Mouse (Mus musculus) MEL (cell line): Measurements from ENCODE around the gene Adamts9. TPM values are rescaled to one million over a fixed set of nuclear protein-coding genes. Genes with fewer than 3 reads are reported as not detected.

ENCODE experiments used
- DNase-seq: peaks from one replicate; pipeline ENCODE4 v3.0.0; 2011; ENCODE audit warnings: low read depth, low spot score
- H3K27ac ChIP-seq: 2 replicates; pipeline ENCODE4 v1.5.1; 2012; ENCODE audit warnings: low read depth, mild to moderate bottlenecking, control low read depth, low read length, moderate library complexity; ENCODE audit not compliant: control insufficient read depth
- H3K27me3 ChIP-seq, 2 experiments: fragments of 150-350 bp in 1 of 2; sonication (generic) in 1 of 2; 2 replicates each; pipeline ENCODE4 v1.6.1; 2012; ENCODE audit warnings: low read length in 2 of 2, mild to moderate bottlenecking in 2 of 2, improper control_type of control experiment in 1 of 2, moderate library complexity in 1 of 2; ENCODE audit not compliant: insufficient read depth in 2 of 2, control insufficient read depth in 1 of 2
- H3K36me3 ChIP-seq, 2 experiments: 2 replicates each; pipeline ENCODE4 v1.6.1; 2012 to 2014; ENCODE audit warnings: low read length in 2 of 2, improper control_type of control experiment in 1 of 2, inconsistent platforms in 1 of 2, mild to moderate bottlenecking in 1 of 2; ENCODE audit not compliant: insufficient read depth in 2 of 2, control insufficient read depth in 1 of 2
- H3K4me1 ChIP-seq, 2 experiments: fragments of 150-350 bp in 1 of 2; sonication (generic) in 1 of 2; 2 replicates each; pipeline ENCODE4 v1.6.1; 2012; ENCODE audit warnings: low read length in 2 of 2, improper control_type of control experiment in 1 of 2, mild to moderate bottlenecking in 1 of 2; ENCODE audit not compliant: insufficient read depth in 2 of 2, control insufficient read depth in 1 of 2
- H3K4me3 ChIP-seq, 2 experiments: fragments of 150-350 bp in 1 of 2; sonication (generic) in 1 of 2; 2 replicates each; pipeline ENCODE4 v1.5.1; 2012; ENCODE audit warnings: low read depth in 2 of 2, low read length in 2 of 2, mild to moderate bottlenecking in 2 of 2, moderate library complexity in 2 of 2, control low read depth in 1 of 2, improper control_type of control experiment in 1 of 2; ENCODE audit not compliant: control insufficient read depth in 1 of 2, insufficient read depth in 1 of 2
- H3K79me2 ChIP-seq: 2 replicates; pipeline ENCODE4 v1.6.1; 2012; ENCODE audit warnings: mild to moderate bottlenecking, low read length, moderate library complexity; ENCODE audit not compliant: control insufficient read depth, poor library complexity, insufficient read depth
- H3K9ac ChIP-seq: 2 replicates; pipeline ENCODE4 v1.6.1; 2012; ENCODE audit warnings: low read depth, mild to moderate bottlenecking, control low read depth, low read length, moderate library complexity; ENCODE audit not compliant: control insufficient read depth, poor library complexity, severe bottlenecking
- H3K9me3 ChIP-seq: fragments of 150-350 bp; sonication (generic); replicated peaks from 2 replicates; pipeline ENCODE4 v1.6.1; 2012; ENCODE audit warnings: mild to moderate bottlenecking, low read length, improper control_type of control experiment, moderate library complexity; ENCODE audit not compliant: insufficient read depth
- BHLHE40 ChIP-seq: IDR thresholded peaks from 2 replicates; pipeline ENCODE4 v1.6.1; 2012; ENCODE audit warnings: low read depth, mild to moderate bottlenecking, inconsistent platforms, low read length, improper control_type of control experiment, borderline replicate concordance
- CHD1 ChIP-seq: IDR thresholded peaks from 2 replicates; pipeline ENCODE4 v1.6.1; 2012; ENCODE audit warnings: low read depth, mild to moderate bottlenecking, inconsistent platforms, low read length, improper control_type of control experiment
- HCFC1 ChIP-seq: IDR thresholded peaks from 2 replicates; pipeline ENCODE4 v1.6.1; 2012; ENCODE audit warnings: low read depth, mild to moderate bottlenecking, inconsistent platforms, low read length, improper control_type of control experiment, moderate library complexity
- MAX ChIP-seq: IDR thresholded peaks from 2 replicates; pipeline ENCODE4 v1.6.1; 2011; ENCODE audit warnings: low read length, improper control_type of control experiment
- MEF2A ChIP-seq: IDR thresholded peaks from 2 replicates; pipeline ENCODE4 v1.6.1; 2014; ENCODE audit warnings: low read depth, mild to moderate bottlenecking, inconsistent platforms, low read length, improper control_type of control experiment; ENCODE audit not compliant: poor library complexity, insufficient replicate concordance, severe bottlenecking; ENCODE audit errors: extremely low read depth
- NELFE ChIP-seq: IDR thresholded peaks from 2 replicates; pipeline ENCODE4 v1.6.1; 2011; ENCODE audit warnings: low read depth, low read length, improper control_type of control experiment
- POLR2AphosphoS2 ChIP-seq: IDR thresholded peaks from 2 replicates; pipeline ENCODE4 v1.6.1; 2011; ENCODE audit warnings: low read length, improper control_type of control experiment
- RAD21 ChIP-seq: IDR thresholded peaks from 2 replicates; pipeline ENCODE4 v1.6.1; 2011; ENCODE audit warnings: mild to moderate bottlenecking, low read depth, low read length, improper control_type of control experiment
- SMC3 ChIP-seq: IDR thresholded peaks from 2 replicates; pipeline ENCODE4 v1.6.1; 2011; ENCODE audit warnings: low read depth, low read length, improper control_type of control experiment
- USF1 ChIP-seq: IDR thresholded peaks from 2 replicates; pipeline ENCODE4 v1.6.1; 2014; ENCODE audit warnings: low read depth, mild to moderate bottlenecking, inconsistent platforms, low read length, improper control_type of control experiment, moderate library complexity
- polyA plus RNA-seq, 2 experiments: library from polyadenylated mRNA; stranded (reverse) in 1 of 2; unstranded in 1 of 2; fragments of >175 nt in 1 of 2; fragments of >200 nt in 1 of 2; gene quantifications; 2 replicates each; pipeline versions ENCODE4 v1.2.1 to v1.2.4; 2012; ENCODE audit warnings: low replicate concordance in 2 of 2, low read depth in 1 of 2; ENCODE audit not compliant: insufficient read length in 2 of 2, insufficient read depth in 1 of 2, missing spikeins in 1 of 2
- total RNA-seq: library from RNA; depleted of rRNA; stranded (reverse); fragments of 300-350 nt; gene quantifications from 2 replicates; pipeline ENCODE4 v1.2.3, GENCODE M21; 2012

The Adamts9 gene
- total and polyA plus RNA-seq, 3 experiments = not detected

DNA sequence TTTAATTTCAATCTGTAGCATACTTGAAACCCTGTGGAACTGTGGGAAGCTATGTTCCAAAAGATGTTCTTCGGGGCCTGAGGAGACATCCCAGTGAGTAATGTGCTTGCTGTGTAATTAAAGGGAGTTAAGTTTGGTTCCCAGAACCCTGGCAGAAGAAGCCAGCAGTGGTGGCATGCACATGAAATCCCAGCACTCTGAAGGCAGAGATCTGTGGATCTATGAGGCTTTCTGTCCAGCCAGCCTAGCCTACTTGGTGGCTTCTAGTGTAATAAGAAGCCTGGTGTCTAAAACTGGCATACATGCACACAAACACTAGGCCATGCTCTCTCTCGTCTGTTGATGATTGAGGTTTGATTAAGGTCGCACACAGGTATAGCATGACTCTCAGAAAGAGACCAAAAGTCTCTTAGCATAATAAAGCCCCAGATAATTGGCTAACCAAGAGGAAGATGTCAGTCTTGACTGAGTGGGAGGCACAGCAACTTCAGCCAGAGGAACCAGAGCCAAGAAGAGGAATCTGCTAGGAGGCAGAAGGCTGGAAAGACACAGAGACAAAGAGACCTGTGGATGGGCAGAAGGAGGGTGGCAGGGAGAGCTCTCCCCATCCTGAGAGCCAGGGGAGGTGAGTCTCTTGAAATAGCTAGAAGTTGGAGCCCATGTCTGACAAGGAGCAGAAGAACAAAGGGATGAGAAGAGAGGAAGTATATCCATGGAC, 138.9 kb downstream of the Adamts9 start:
- Histone ChIP-seq H3K4me1 (no peaks in the 10 kb centered on the region), H3K27me3 (no peaks in the 10 kb centered on the region), H3K79me2 (no peaks in the 10 kb centered on the region), H3K9ac (no peak overlapping the region), H3K9me3 (no peaks in the 10 kb centered on the region), H3K36me3 (no peaks in the 10 kb centered on the region), H3K27ac (no peak overlapping the region), H3K4me3 (no peak overlapping the region)
- DNase-seq = no peak
- no peak for TF ChIP-seq RAD21

DNA sequence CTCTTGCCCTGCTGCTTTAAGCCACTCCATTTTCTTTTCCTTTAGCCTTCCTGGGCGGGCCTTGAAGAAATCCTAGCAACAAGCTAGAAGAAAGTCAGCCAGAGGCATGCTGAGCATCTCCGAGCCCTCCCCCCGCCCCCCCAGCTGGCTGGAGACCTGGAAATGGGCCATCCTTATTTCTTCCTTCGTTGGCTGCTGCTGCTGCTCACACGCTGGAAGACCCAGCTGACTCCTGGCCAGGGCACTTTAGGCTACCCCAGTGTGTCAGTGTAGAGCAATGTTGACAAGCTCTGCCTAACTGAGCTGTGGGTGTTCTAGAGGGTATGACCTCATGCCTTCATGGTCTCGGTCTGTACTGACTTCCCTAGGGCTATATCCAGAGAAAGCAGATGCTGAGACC, 140.1 kb downstream of the Adamts9 start:
- Histone ChIP-seq H3K9ac (no peak overlapping the region), H3K9me3 (no peaks in the 10 kb centered on the region)
- TF ChIP-seq HCFC1 = no peak
- TF ChIP-seq, all 39 proteins: peak for 0
- H3K27ac ChIP-seq = no peak overlapping the region
- H3K36me3 ChIP-seq = no peaks in the 10 kb centered on the region
- no peaks in the 10 kb centered on the region for H3K27me3 ChIP-seq
- no peaks in the 10 kb centered on the region for H3K4me1 ChIP-seq
- no peaks in the 10 kb centered on the region for H3K79me2 ChIP-seq
- H3K4me3 ChIP-seq = no peak overlapping the region
- no peak for DNase-seq

DNA sequence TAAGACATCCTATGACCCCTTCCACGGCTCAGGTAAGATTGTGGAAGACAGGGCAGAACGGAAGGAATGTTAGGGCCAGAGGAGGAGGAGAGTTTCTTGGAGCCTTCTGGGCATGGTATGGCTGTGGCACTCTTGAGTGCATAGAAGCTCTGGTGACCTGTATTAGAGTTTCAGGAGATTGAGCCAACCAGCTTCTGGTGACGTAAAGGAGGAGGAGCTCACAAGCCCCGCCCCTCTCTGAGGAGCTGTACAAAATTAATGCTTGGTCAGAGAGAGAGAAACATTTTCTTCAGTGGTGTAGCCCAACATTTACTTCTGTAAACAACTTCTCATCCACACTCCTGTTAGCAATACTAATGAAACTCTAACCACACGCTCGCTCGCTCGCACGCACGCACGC, 140.9 kb downstream of the Adamts9 start:
- H3K9ac ChIP-seq = no peak overlapping the region
- TF ChIP-seq POLR2AphosphoS2 = no peak
- no peak for TF ChIP-seq MEF2A
- no peak for TF ChIP-seq USF1
- no peak for TF ChIP-seq MAX
- TF ChIP-seq CHD1 = no peak
- TF ChIP-seq NELFE = no peak
- no peak for TF ChIP-seq BHLHE40
- TF ChIP-seq SMC3 = no peak
- TF ChIP-seq, all 39 proteins: peak for 0
- no peaks in the 10 kb centered on the region for H3K27me3 ChIP-seq
- no peak for DNase-seq
- no peak overlapping the region for H3K27ac ChIP-seq
- H3K4me1 ChIP-seq = no peaks in the 10 kb centered on the region
- no peak overlapping the region for H3K4me3 ChIP-seq
- no peaks in the 10 kb centered on the region for H3K9me3 ChIP-seq
- H3K79me2 ChIP-seq = no peaks in the 10 kb centered on the region
- H3K36me3 ChIP-seq = no peaks in the 10 kb centered on the region
